Mouse (Mus musculus): ENCODE results near the gene Sspo. TPM values are rescaled to one million over a fixed set of nuclear protein-coding genes. Genes with fewer than 3 reads are reported as not detected.

Sspo gene
- polyA plus RNA-seq, 1 experiment from 2014 or later = 0.04 TPM

DNA sequence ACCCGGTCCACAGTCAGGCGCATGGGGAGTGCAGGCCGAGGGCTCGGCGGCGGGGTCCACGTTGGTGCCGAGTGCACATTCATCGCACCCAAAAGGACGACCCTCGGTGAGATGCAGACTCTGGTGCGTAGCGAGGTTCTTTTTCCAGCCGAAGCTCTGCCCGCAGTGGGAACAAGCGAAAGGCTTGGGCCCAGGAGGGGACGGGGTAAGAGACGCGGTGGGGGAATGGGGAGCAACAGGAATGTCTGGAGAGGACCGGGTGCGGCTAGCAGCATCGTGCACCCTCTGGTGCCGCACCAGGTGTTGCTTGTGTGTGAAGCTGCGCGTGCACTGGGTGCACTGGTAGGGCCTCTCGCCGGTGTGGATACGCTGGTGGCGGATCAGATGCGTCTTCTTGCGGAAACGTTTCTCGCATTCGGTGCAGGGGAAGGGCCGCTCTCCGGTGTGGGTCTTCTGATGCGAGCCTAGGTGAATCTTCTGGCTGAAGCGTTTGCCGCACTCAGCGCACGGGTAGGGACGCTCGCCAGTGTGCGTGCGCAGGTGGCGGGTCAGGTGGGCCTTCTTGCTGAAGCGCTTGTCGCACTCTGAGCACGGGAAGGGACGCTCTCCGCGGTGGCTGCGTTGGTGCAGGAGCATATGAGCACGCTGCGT, 9.4 kb upstream of the Sspo start:
- no peaks in the 10 kb centered on the region for H3K27me3 ChIP-seq (ENCODE audit: control insufficient read depth, insufficient read depth, low read length)
- no peaks in the 10 kb centered on the region for H3K9me3 ChIP-seq (ENCODE audit: control insufficient read depth, low read length)
- H3K4me1 ChIP-seq (replicated peaks; ENCODE audit: control insufficient read depth, insufficient read depth) = peaks cover 9% of the 10 kb centered on the region
- no peak overlapping the region for H3K4me2 ChIP-seq (replicated peaks; ENCODE audit: low read depth)
- TF ChIP-seq CTCF (IDR thresholded peaks at IDR 0.05; ENCODE audit: low read depth) (no peak), EP300 (optimal IDR thresholded peaks at IDR 0.05) (no peak)
- 68% methylated on average over 55 of the region's 55 CpGs for WGBS
- no peak overlapping the region for H3K27ac ChIP-seq (replicated peaks)
- no peak overlapping the region for H3K4me3 ChIP-seq (ENCODE audit: low read depth, low read length)
- H3K36me3 ChIP-seq (ENCODE audit: control insufficient read depth, insufficient read depth, low read length) = peaks cover 27% of the 10 kb centered on the region
- no peak for ATAC-seq (ENCODE audit: low FRiP score, low TSS enrichment)
- DNase-seq (ENCODE audit: low spot score) = no peak
- no peak overlapping the region for H3K9ac ChIP-seq (ENCODE audit: low read length)

GRCm38 (mm10) chr6:48439654-48440053, 8.4 kb upstream of the Sspo start:
- H3K9ac ChIP-seq (ENCODE audit: low read length) = no peak overlapping the region
- peaks cover 27% of the 10 kb centered on the region for H3K36me3 ChIP-seq (ENCODE audit: control insufficient read depth, insufficient read depth, low read length)
- H3K27me3 ChIP-seq (ENCODE audit: control insufficient read depth, insufficient read depth, low read length) = no peaks in the 10 kb centered on the region
- no peak overlapping the region for H3K4me3 ChIP-seq (ENCODE audit: low read depth, low read length)
- H3K4me1 ChIP-seq (replicated peaks; ENCODE audit: control insufficient read depth, insufficient read depth) = peaks cover 9% of the 10 kb centered on the region
- H3K4me2 ChIP-seq (replicated peaks; ENCODE audit: low read depth) = no peak overlapping the region
- no peak for ATAC-seq (ENCODE audit: low FRiP score, low TSS enrichment)
- DNase-seq (ENCODE audit: low spot score) = no peak
- TF ChIP-seq CTCF (IDR thresholded peaks at IDR 0.05; ENCODE audit: low read depth) = no peak
- TF ChIP-seq EP300 (optimal IDR thresholded peaks at IDR 0.05) = no peak
- H3K9me3 ChIP-seq (ENCODE audit: control insufficient read depth, low read length) = no peaks in the 10 kb centered on the region
- no peak overlapping the region for H3K27ac ChIP-seq (replicated peaks)

DNA sequence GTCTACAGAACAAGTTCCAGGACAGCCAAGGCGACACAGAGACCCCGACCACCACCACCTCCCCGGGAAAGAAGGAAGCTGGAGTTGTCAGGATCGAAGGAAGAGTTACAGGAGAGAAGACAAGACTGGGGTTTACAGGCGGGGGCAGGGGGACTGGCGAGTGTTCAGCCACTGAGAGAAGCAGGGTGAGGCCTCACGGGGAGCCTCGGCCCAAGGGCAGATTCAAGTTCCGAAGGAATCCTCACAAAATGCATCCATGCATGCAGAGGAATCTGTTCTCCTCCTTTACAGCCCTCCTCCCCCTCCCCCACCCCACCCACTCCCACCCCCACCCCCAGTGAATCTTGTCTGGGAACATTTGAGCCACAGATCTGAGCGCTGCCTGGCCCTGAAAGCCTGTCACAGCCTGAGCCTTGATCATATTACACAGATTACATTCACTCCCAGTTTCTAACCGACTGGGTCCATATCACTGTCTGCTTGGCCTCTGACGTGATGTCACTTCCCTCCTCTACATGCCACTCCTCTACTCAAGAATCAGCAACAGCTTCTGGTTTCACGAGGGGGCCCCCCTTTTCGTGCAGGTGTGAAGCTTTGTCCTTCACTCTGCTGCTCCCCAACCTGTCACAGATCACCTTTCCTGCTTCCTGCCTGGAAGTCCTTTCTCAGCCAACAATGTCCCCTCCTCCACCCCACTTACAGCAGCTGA, 7.6 kb upstream of the Sspo start:
- peaks cover 9% of the 10 kb centered on the region for H3K4me1 ChIP-seq (replicated peaks; ENCODE audit: control insufficient read depth, insufficient read depth)
- DNase-seq (ENCODE audit: low spot score) (peak; percentile 40), ATAC-seq (ENCODE audit: low FRiP score, low TSS enrichment) (no peak)
- no peak overlapping the region for H3K4me3 ChIP-seq (ENCODE audit: low read depth, low read length)
- no peak for TF ChIP-seq EP300 (optimal IDR thresholded peaks at IDR 0.05)
- no peak for TF ChIP-seq CTCF (IDR thresholded peaks at IDR 0.05; ENCODE audit: low read depth)
- 48% methylated on average over 14 of the region's 14 CpGs for WGBS
- no peak overlapping the region for H3K4me2 ChIP-seq (replicated peaks; ENCODE audit: low read depth)
- no peaks in the 10 kb centered on the region for H3K9me3 ChIP-seq (ENCODE audit: control insufficient read depth, low read length)
- H3K9ac ChIP-seq (ENCODE audit: low read length) = no peak overlapping the region
- peaks cover 27% of the 10 kb centered on the region for H3K36me3 ChIP-seq (ENCODE audit: control insufficient read depth, insufficient read depth, low read length)
- no peak overlapping the region for H3K27ac ChIP-seq (replicated peaks)
- H3K27me3 ChIP-seq (ENCODE audit: control insufficient read depth, insufficient read depth, low read length) = no peaks in the 10 kb centered on the region

DNA sequence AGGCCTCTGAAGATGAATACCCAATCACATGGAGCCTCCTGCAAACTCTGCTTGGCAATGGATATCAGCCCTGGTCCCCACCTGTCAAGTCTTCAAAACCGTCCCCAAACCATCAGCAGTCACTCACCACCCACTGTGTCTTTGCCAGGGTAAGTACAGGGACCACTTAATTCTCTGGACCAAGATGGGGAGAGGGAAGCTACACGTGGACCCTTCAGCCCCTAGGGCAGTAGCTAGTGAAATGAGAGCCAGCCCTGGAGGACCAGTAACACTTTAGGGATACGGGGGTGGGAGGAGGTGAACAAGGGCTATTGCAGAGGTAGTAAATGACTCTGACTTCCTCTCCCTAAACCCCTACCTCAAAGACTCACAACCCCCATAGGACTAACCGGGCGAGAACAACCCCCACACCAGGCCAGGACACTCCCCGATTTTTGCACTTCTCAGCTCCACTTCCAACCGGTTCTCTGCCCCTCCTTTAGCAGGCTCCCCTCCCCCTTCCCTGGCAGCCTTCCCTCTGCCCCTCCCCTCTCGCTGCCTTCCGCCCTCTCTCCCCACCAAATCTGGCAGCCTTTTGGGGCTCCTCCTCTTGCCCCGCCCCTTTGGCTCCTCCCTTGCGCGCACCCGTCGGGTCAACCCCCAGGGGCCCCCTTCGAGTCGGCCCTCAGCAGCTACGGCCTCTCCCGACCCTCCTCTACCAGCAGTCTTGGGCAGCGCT, 4.3 kb upstream of the Sspo start:
- Histone ChIP-seq H3K36me3 (ENCODE audit: control insufficient read depth, insufficient read depth, low read length) (peaks cover 16% of the 10 kb centered on the region), H3K4me2 (replicated peaks; ENCODE audit: low read depth) (peak overlapping the region; percentile 86), H3K27ac (replicated peaks) (peak overlapping the region; percentile 98), H3K4me3 (ENCODE audit: low read depth, low read length) (peak overlapping the region; percentile 88), H3K4me1 (replicated peaks; ENCODE audit: control insufficient read depth, insufficient read depth) (peaks cover 3% of the 10 kb centered on the region; the same call in 1 of the 2 replicates), H3K9ac (ENCODE audit: low read length) (peak overlapping the region; percentile 45; the same call in 1 of the 2 replicates), H3K27me3 (ENCODE audit: control insufficient read depth, insufficient read depth, low read length) (no peaks in the 10 kb centered on the region), H3K9me3 (ENCODE audit: control insufficient read depth, low read length) (no peaks in the 10 kb centered on the region)
- DNase-seq (ENCODE audit: low spot score) = peak; percentile 98
- peak; percentile 90 for ATAC-seq (ENCODE audit: low FRiP score, low TSS enrichment)
- TF ChIP-seq CTCF (IDR thresholded peaks at IDR 0.05; ENCODE audit: low read depth) (no peak; the same call in 1 of the 2 replicates), EP300 (optimal IDR thresholded peaks at IDR 0.05) (peak; percentile 88)
- 3% methylated on average over 19 of the region's 19 CpGs for WGBS

- ATAC-seq (ENCODE audit: low FRiP score, low TSS enrichment) = peak; percentile 71
- Histone ChIP-seq H3K9ac (ENCODE audit: low read length) (peak overlapping the region; percentile 94), H3K4me1 (replicated peaks; ENCODE audit: control insufficient read depth, insufficient read depth) (peaks cover 3% of the 10 kb centered on the region; the same call in 1 of the 2 replicates), H3K9me3 (ENCODE audit: control insufficient read depth, low read length) (no peaks in the 10 kb centered on the region), H3K4me2 (replicated peaks; ENCODE audit: low read depth) (peak overlapping the region; percentile 86), H3K27me3 (ENCODE audit: control insufficient read depth, insufficient read depth, low read length) (no peaks in the 10 kb centered on the region), H3K36me3 (ENCODE audit: control insufficient read depth, insufficient read depth, low read length) (peaks cover 13% of the 10 kb centered on the region), H3K4me3 (ENCODE audit: low read depth, low read length) (peak overlapping the region; percentile 88), H3K27ac (replicated peaks) (peak overlapping the region; percentile 98)
- TF ChIP-seq EP300 (optimal IDR thresholded peaks at IDR 0.05) (no peak), CTCF (IDR thresholded peaks at IDR 0.05; ENCODE audit: low read depth) (no peak)
- DNase-seq (ENCODE audit: low spot score) = peak; percentile 94
- under 1% methylated on average over 25 of the region's 34 CpGs for WGBS
Measured at GRCm38 (mm10) chr6:48444310-48445180, 3.5 kb upstream of the Sspo start.

Measured in stomach, postnatal 0 days (tissue).